8 mouse cellular contexts compared by ENCODE assay signal in genomic region chr9:108506901-108507300, GRCm38 (mm10). TPM values are rescaled to one million over a fixed set of nuclear protein-coding genes. Genes with fewer than 3 reads are reported as not detected.
A peak's percentile ranks its signal among the peaks of the same experiment; 100 is the strongest.
DNase-seq lines count a peak whose midpoint lies in the region; ATAC-seq and TF ChIP-seq lines count a peak whose summit lies in the region.

No protein-coding gene starts in this region.

- ATAC-seq in megakaryocyte, adult 5-6 weeks (ENCODE audit: poor library complexity, severe bottlenecking), result no peak
- ATAC-seq in limb, embryonic 13.5 days (ENCODE audit: low FRiP score, low read depth), result no peak
- ATAC-seq in stomach, embryonic 16.5 days (ENCODE audit: insufficient read depth, low FRiP score), result no peak

- no peaks in the 10 kb centered on the region for H3K27me3 ChIP-seq in heart, adult 2 months (ENCODE audit: control insufficient read depth, insufficient read depth, low read length)
- no peaks in the 10 kb centered on the region for H3K27me3 ChIP-seq in megakaryocyte, embryonic 14.5 days (replicated peaks)
- H3K27me3 ChIP-seq in limb, embryonic 13.5 days, result no peaks in the 10 kb centered on the region
- H3K27me3 ChIP-seq in stomach, embryonic 16.5 days (ENCODE audit: control insufficient read depth, insufficient read depth, low read length), result no peaks in the 10 kb centered on the region

- no peaks in the 10 kb centered on the region for H3K36me3 ChIP-seq in heart, adult 2 months (ENCODE audit: control insufficient read depth, insufficient read depth, low read length)
- peaks cover 49% of the 10 kb centered on the region for H3K36me3 ChIP-seq in megakaryocyte, embryonic 14.5 days (replicated peaks; ENCODE audit: low read length)
- peaks cover 50% of the 10 kb centered on the region for H3K36me3 ChIP-seq in limb, embryonic 13.5 days
- H3K36me3 ChIP-seq in stomach, embryonic 16.5 days (ENCODE audit: control insufficient read depth, insufficient read depth, low read length), result peaks cover 8% of the 10 kb centered on the region; the same call in 1 of the 2 replicates

- 85% methylated on average over 7 of the region's 7 CpGs for WGBS in heart, adult 2 months
- WGBS in limb, embryonic 13.5 days, result 89% methylated on average over 7 of the region's 7 CpGs
- 86% methylated on average over 7 of the region's 7 CpGs for WGBS in stomach, embryonic 16.5 days

- H3K4me1 ChIP-seq in heart, adult 2 months (ENCODE audit: control insufficient read depth, insufficient read depth, low read length), result peaks cover 2% of the 10 kb centered on the region
- H3K4me1 ChIP-seq in megakaryocyte, embryonic 14.5 days, result peaks cover 26% of the 10 kb centered on the region
- peaks cover 15% of the 10 kb centered on the region for H3K4me1 ChIP-seq in limb, embryonic 13.5 days
- H3K4me1 ChIP-seq in stomach, embryonic 16.5 days (ENCODE audit: control insufficient read depth, insufficient read depth, low read length), result peaks cover 7% of the 10 kb centered on the region; the same call in 1 of the 2 replicates

- no peak for TF ChIP-seq EP300 in heart, adult 2 months (IDR thresholded peaks at IDR 0.05; ENCODE audit: insufficient read depth, low read depth, low read length)

- no peak overlapping the region for H3K9ac ChIP-seq in heart, adult 2 months (ENCODE audit: low read depth, low read length)
- H3K9ac ChIP-seq in limb, embryonic 13.5 days, result 0 out of 2 replicates have a peak overlapping the region, but pooled peaks have one; percentile 25
- no peak overlapping the region for H3K9ac ChIP-seq in stomach, embryonic 16.5 days (ENCODE audit: low read length)

- no peak overlapping the region for H3K4me3 ChIP-seq in heart, adult 2 months
- H3K4me3 ChIP-seq in megakaryocyte, embryonic 14.5 days (replicated peaks), result peak overlapping the region; percentile 98
- H3K4me3 ChIP-seq in limb, embryonic 13.5 days, result peak overlapping the region; percentile 79
- peak overlapping the region; percentile 74; the same call in 1 of the 2 replicates for H3K4me3 ChIP-seq in stomach, embryonic 16.5 days (replicated peaks; ENCODE audit: low read length)

- no peak for TF ChIP-seq POLR2A in heart, adult 2 months (IDR thresholded peaks at IDR 0.05; ENCODE audit: insufficient read depth, low read depth, low read length)

- H3K4me2 ChIP-seq in limb, embryonic 13.5 days (replicated peaks), result peak overlapping the region; percentile 95
- peak overlapping the region; percentile 88 for H3K4me2 ChIP-seq in stomach, embryonic 16.5 days (ENCODE audit: low read depth, low read length)

- no peak for DNase-seq in heart, adult 2 months
- DNase-seq in heart, adult 8-10 months (ENCODE audit: low spot score), result no peak
- no peak for DNase-seq in thymus, postnatal 14 days
- DNase-seq in layer of hippocampus, adult 18-20 months (ENCODE audit: low spot score in 2 of 2), result no peak

- no peak for TF ChIP-seq CTCF in heart, adult 2 months (IDR thresholded peaks at IDR 0.05)

- no peaks in the 10 kb centered on the region for H3K9me3 ChIP-seq in megakaryocyte, embryonic 14.5 days
- no peaks in the 10 kb centered on the region for H3K9me3 ChIP-seq in limb, embryonic 13.5 days
- no peaks in the 10 kb centered on the region for H3K9me3 ChIP-seq in stomach, embryonic 16.5 days (replicated peaks; ENCODE audit: control insufficient read depth, low read length)

- intact Hi-C loops in heart, adult 2 months (cut with DNase I), result loop anchor here (2.0 kb wide), 1 partner anchor 16 kb away; the partner anchor contains the start of gene Usp19

- no peaks in the 10 kb centered on the region for H3K79me2 ChIP-seq in heart, adult 2 months (replicated peaks; ENCODE audit: control insufficient read depth, insufficient read depth, low read length)

- H3K27ac ChIP-seq in heart, adult 2 months, result peak overlapping the region; percentile 88
- no peak overlapping the region for H3K27ac ChIP-seq in limb, embryonic 13.5 days
- H3K27ac ChIP-seq in stomach, embryonic 16.5 days (ENCODE audit: low read length), result peak overlapping the region; percentile 75; the same call in 1 of the 2 replicates

RNA-seq across cellular contexts. Expression of gene Qars, which starts 0.6 kb away (rescaled TPM):
- 10 to 100 TPM; 68.4 to 76.3 TPM for total RNA-seq in heart, adult 2 months (2021)
- polyA plus RNA-seq in heart, adult 2 months (2012; rRNA removed), result 108 and 173 TPM in 2 replicates
- total RNA-seq in heart, adult 8-10 months (2022), result 10 to 100 TPM; 76.7 to 84.2 (median 80.1) TPM
- 6.5 and 33.3 TPM in 2 replicates for polyA plus RNA-seq in megakaryocyte, embryonic 14.5 days (2012; ENCODE audit: insufficient read depth, low replicate concordance)
- 120 and 137 TPM in 2 replicates for total RNA-seq in megakaryocyte, adult 5-6 weeks (2015)
- total RNA-seq in megakaryocyte, adult 5-6 weeks (2017), result 130 and 144 TPM in 2 replicates
- polyA plus RNA-seq in limb, embryonic 13.5 days (2015; fragmentation: Nextera tagmentation; extraction: Ambion mirVana), result 108 and 111 TPM in 2 replicates
- polyA plus RNA-seq in stomach, embryonic 16.5 days (2015; fragmentation: Nextera tagmentation; extraction: Ambion mirVana), result 106 and 127 TPM in 2 replicates
- 10 to 100 TPM; 74.4 to 83.4 TPM for total RNA-seq in layer of hippocampus, adult 18-20 months (2021)

RNA-seq across cellular contexts. Expression of gene Qrich1, which starts 9.7 kb away (rescaled TPM):
- total RNA-seq in heart, adult 2 months (2021), result 10 to 100 TPM; 57.8 to 64.2 TPM
- polyA plus RNA-seq in heart, adult 2 months (2012; rRNA removed), result 55.6 and 70.1 TPM in 2 replicates
- total RNA-seq in heart, adult 8-10 months (2022), result 10 to 100 TPM; 55.6 to 70.2 (median 61.7) TPM
- 22.0 and 38.5 TPM in 2 replicates for polyA plus RNA-seq in megakaryocyte, embryonic 14.5 days (2012; ENCODE audit: insufficient read depth, low replicate concordance)
- total RNA-seq in megakaryocyte, adult 5-6 weeks (2015), result 68.1 and 74.0 TPM in 2 replicates
- total RNA-seq in megakaryocyte, adult 5-6 weeks (2017), result 97.9 and 109 TPM in 2 replicates
- 134 and 137 TPM in 2 replicates for polyA plus RNA-seq in limb, embryonic 13.5 days (2015; fragmentation: Nextera tagmentation; extraction: Ambion mirVana)
- 95.4 and 97.1 TPM in 2 replicates for polyA plus RNA-seq in stomach, embryonic 16.5 days (2015; fragmentation: Nextera tagmentation; extraction: Ambion mirVana)
- 100 to 1,000 TPM; 143 to 150 TPM for total RNA-seq in layer of hippocampus, adult 18-20 months (2021)

RNA-seq across cellular contexts. Expression of gene Usp19, which starts 16.5 kb away (rescaled TPM):
- total RNA-seq in heart, adult 2 months (2021), result 10 to 100 TPM; 83.2 to 91.9 TPM
- polyA plus RNA-seq in heart, adult 2 months (2012; rRNA removed), result 110 and 147 TPM in 2 replicates
- 100 to 1,000 TPM in 3 of 4 experiments, 10 to 100 TPM in 1; 92.9 to 109 (median 102) TPM for total RNA-seq in heart, adult 8-10 months (2022)
- 61.5 and 104 TPM in 2 replicates for polyA plus RNA-seq in megakaryocyte, embryonic 14.5 days (2012; ENCODE audit: insufficient read depth, low replicate concordance)
- total RNA-seq in megakaryocyte, adult 5-6 weeks (2015), result 29.3 and 33.2 TPM in 2 replicates
- 34.8 and 36.3 TPM in 2 replicates for total RNA-seq in megakaryocyte, adult 5-6 weeks (2017)
- 68.3 and 75.9 TPM in 2 replicates for polyA plus RNA-seq in limb, embryonic 13.5 days (2015; fragmentation: Nextera tagmentation; extraction: Ambion mirVana)
- 41.1 and 49.5 TPM in 2 replicates for polyA plus RNA-seq in stomach, embryonic 16.5 days (2015; fragmentation: Nextera tagmentation; extraction: Ambion mirVana)
- total RNA-seq in layer of hippocampus, adult 18-20 months (2021), result 100 to 1,000 TPM; 145 to 154 TPM

RNA-seq across cellular contexts. Expression of gene Lamb2, which starts 27.4 kb away (rescaled TPM):
- 100 to 1,000 TPM; 326 to 360 TPM for total RNA-seq in heart, adult 2 months (2021)
- polyA plus RNA-seq in heart, adult 2 months (2012; rRNA removed), result 272 and 392 TPM in 2 replicates
- 100 to 1,000 TPM; 342 to 366 (median 351) TPM for total RNA-seq in heart, adult 8-10 months (2022)
- polyA plus RNA-seq in megakaryocyte, embryonic 14.5 days (2012; ENCODE audit: insufficient read depth, low replicate concordance), result 0.04 TPM in 1 of 2 replicates, not detected in the other
- total RNA-seq in megakaryocyte, adult 5-6 weeks (2015), result 0.13 and 0.73 TPM in 2 replicates
- 0.33 and 0.37 TPM in 2 replicates for total RNA-seq in megakaryocyte, adult 5-6 weeks (2017)
- polyA plus RNA-seq in limb, embryonic 13.5 days (2015; fragmentation: Nextera tagmentation; extraction: Ambion mirVana), result 47.1 and 62.6 TPM in 2 replicates
- polyA plus RNA-seq in stomach, embryonic 16.5 days (2015; fragmentation: Nextera tagmentation; extraction: Ambion mirVana), result 61.4 and 68.7 TPM in 2 replicates
- total RNA-seq in layer of hippocampus, adult 18-20 months (2021), result 10 to 100 TPM; 27.5 to 29.5 TPM

RNA-seq across cellular contexts. Expression of gene Klhdc8b, which starts 45.5 kb away (rescaled TPM):
- 1 to 10 TPM; 4.9 to 5.8 TPM for total RNA-seq in heart, adult 2 months (2021)
- 21.5 and 26.6 TPM in 2 replicates for polyA plus RNA-seq in heart, adult 2 months (2012; rRNA removed)
- total RNA-seq in heart, adult 8-10 months (2022), result 1 to 10 TPM; 3.9 to 6.7 (median 5.8) TPM
- polyA plus RNA-seq in megakaryocyte, embryonic 14.5 days (2012; ENCODE audit: insufficient read depth, low replicate concordance), result 3.8 and 6.5 TPM in 2 replicates
- 0.16 and 0.33 TPM in 2 replicates for total RNA-seq in megakaryocyte, adult 5-6 weeks (2015)
- 1.0 and 1.3 TPM in 2 replicates for total RNA-seq in megakaryocyte, adult 5-6 weeks (2017)
- polyA plus RNA-seq in limb, embryonic 13.5 days (2015; fragmentation: Nextera tagmentation; extraction: Ambion mirVana), result 37.8 and 38.9 TPM in 2 replicates
- polyA plus RNA-seq in stomach, embryonic 16.5 days (2015; fragmentation: Nextera tagmentation; extraction: Ambion mirVana), result 63.4 and 67.5 TPM in 2 replicates
- 10 to 100 TPM; 18.8 to 19.6 TPM for total RNA-seq in layer of hippocampus, adult 18-20 months (2021)
